Comparison of ENCODE assay signal across 8 mouse cellular contexts in the genomic region with DNA sequence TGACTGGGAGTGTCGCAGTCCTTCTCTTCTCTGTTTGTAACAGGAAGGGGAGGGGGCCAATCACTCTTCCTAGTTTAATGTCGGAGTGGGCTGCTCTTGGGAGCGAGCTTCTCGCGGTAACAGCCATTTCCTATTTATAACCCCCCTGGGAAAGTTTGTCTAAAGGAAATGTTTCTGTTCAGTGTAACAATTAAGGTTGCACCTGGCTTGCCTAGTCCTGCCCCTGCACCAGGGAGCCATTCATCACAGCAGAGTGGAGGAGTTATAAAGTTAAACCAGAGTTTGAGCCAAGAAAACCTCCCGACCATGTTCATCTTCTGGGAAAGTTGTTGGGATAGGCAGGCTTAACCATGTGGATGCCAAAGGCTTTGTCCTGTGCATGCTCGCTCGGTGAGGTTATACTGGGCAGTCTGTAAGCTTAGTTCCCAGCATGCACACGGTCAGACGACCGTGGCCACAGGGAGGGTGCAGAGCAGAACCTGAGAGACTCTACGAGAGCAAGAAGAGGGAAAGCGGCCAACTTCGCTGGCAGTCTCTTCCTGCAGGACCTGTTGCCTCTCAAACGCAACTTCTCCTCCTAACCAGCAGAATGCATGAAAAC.
DNase-seq lines count a peak whose midpoint lies in the region; ATAC-seq and TF ChIP-seq lines count a peak whose summit lies in the region.

No protein-coding gene starts in this region.

- H3K79me2 ChIP-seq in heart, adult 2 months (replicated peaks; ENCODE audit: control insufficient read depth, insufficient read depth, low read length), result no peaks in the 10 kb centered on the region

- peak overlapping the region; percentile 15; the same call in 1 of the 2 replicates for H3K4me2 ChIP-seq in hindbrain, embryonic 14.5 days (replicated peaks)
- peak overlapping the region; percentile 38 for H3K4me2 ChIP-seq in neural tube, embryonic 12.5 days (replicated peaks)

- peak in 1 of 2 experiments; percentile 9 for DNase-seq in heart, adult 2 months
- DNase-seq in heart, adult 8-10 months (ENCODE audit: low spot score), result no peak
- DNase-seq in hindbrain, embryonic 14.5 days (ENCODE audit: low spot score), result no peak
- no peak for DNase-seq in layer of hippocampus, adult 8-10 months (ENCODE audit: low spot score in 2 of 2)
- no peak for DNase-seq in thymus, postnatal 14 days
- DNase-seq in urinary bladder, adult 2 months (ENCODE audit: low spot score), result no peak

- H3K27me3 ChIP-seq in heart, adult 2 months (ENCODE audit: control insufficient read depth, insufficient read depth, low read length), result no peaks in the 10 kb centered on the region
- H3K27me3 ChIP-seq in hindbrain, embryonic 14.5 days (ENCODE audit: control insufficient read depth, insufficient read depth, low read length), result no peaks in the 10 kb centered on the region
- H3K27me3 ChIP-seq in neural tube, embryonic 12.5 days (replicated peaks), result no peaks in the 10 kb centered on the region

- 36% methylated on average over 15 of the region's 15 CpGs for WGBS in heart, adult 2 months
- 45% methylated on average over 15 of the region's 15 CpGs for WGBS in hindbrain, embryonic 14.5 days
- WGBS in neural tube, embryonic 12.5 days, result 17% methylated on average over 15 of the region's 15 CpGs

- H3K9me3 ChIP-seq in hindbrain, embryonic 14.5 days (ENCODE audit: control insufficient read depth, low read length), result 0 out of 2 replicates have a peak, but pooled peaks cover 7% of the 10 kb centered on the region
- 0 out of 2 replicates have a peak, but pooled peaks cover 4% of the 10 kb centered on the region for H3K9me3 ChIP-seq in neural tube, embryonic 12.5 days

- peak; percentile 43; the same call in 1 of the 2 replicates for ATAC-seq in hindbrain, embryonic 14.5 days (ENCODE audit: low FRiP score)
- 0 out of 2 replicates have a peak, but pooled peaks have one; percentile 41 for ATAC-seq in neural tube, embryonic 12.5 days (ENCODE audit: low FRiP score, low read depth)

- TF ChIP-seq POLR2A in heart, adult 2 months (IDR thresholded peaks at IDR 0.05; ENCODE audit: insufficient read depth, low read depth, low read length), result no peak

- no peaks in the 10 kb centered on the region for H3K36me3 ChIP-seq in heart, adult 2 months (ENCODE audit: control insufficient read depth, insufficient read depth, low read length)
- no peaks in the 10 kb centered on the region for H3K36me3 ChIP-seq in hindbrain, embryonic 14.5 days (replicated peaks; ENCODE audit: control insufficient read depth, insufficient read depth)
- no peaks in the 10 kb centered on the region for H3K36me3 ChIP-seq in neural tube, embryonic 12.5 days

- intact Hi-C loops in heart, adult 2 months (cut with DNase I), result no loop called here

- H3K4me1 ChIP-seq in heart, adult 2 months (ENCODE audit: control insufficient read depth, insufficient read depth, low read length), result peaks cover 3% of the 10 kb centered on the region
- no peaks in the 10 kb centered on the region for H3K4me1 ChIP-seq in brown adipose tissue, adult 24 weeks (ENCODE audit: control insufficient read depth, insufficient read depth, insufficient read length, low read length)
- 0 out of 2 replicates have a peak, but pooled peaks cover 13% of the 10 kb centered on the region for H3K4me1 ChIP-seq in hindbrain, embryonic 14.5 days (replicated peaks; ENCODE audit: control insufficient read depth, insufficient read depth, low read length)
- H3K4me1 ChIP-seq in neural tube, embryonic 12.5 days, result peaks cover 10% of the 10 kb centered on the region; the same call in 1 of the 2 replicates

- 0 out of 2 replicates have a peak overlapping the region, but pooled peaks have one; percentile 5 for H3K4me3 ChIP-seq in heart, adult 2 months
- peak overlapping the region; percentile 30 for H3K4me3 ChIP-seq in brown adipose tissue, adult 24 weeks (ENCODE audit: insufficient read depth, low read depth, low read length)
- H3K4me3 ChIP-seq in hindbrain, embryonic 14.5 days (replicated peaks; ENCODE audit: low read length), result no peak overlapping the region
- no peak overlapping the region for H3K4me3 ChIP-seq in neural tube, embryonic 12.5 days

- no peak for TF ChIP-seq EP300 in heart, adult 2 months (IDR thresholded peaks at IDR 0.05; ENCODE audit: insufficient read depth, low read depth, low read length)

- no peak overlapping the region for H3K9ac ChIP-seq in heart, adult 2 months (ENCODE audit: low read depth, low read length)
- no peak overlapping the region for H3K9ac ChIP-seq in hindbrain, embryonic 14.5 days
- H3K9ac ChIP-seq in neural tube, embryonic 12.5 days, result no peak overlapping the region

- no peak overlapping the region for H3K27ac ChIP-seq in heart, adult 2 months
- no peak overlapping the region for H3K27ac ChIP-seq in brown adipose tissue, adult 24 weeks (replicated peaks; ENCODE audit: low read depth, low read length)
- no peak overlapping the region for H3K27ac ChIP-seq in hindbrain, embryonic 14.5 days
- no peak overlapping the region for H3K27ac ChIP-seq in neural tube, embryonic 12.5 days

- TF ChIP-seq CTCF in heart, adult 2 months (IDR thresholded peaks at IDR 0.05), result no peak

Comparison
In these comparisons a context has a peak if more than half of its experiments do, and no peak if none do; other contexts are left out.
1. H3K4me3 ChIP-seq: peak in heart, adult 2 months (single experiment) and brown adipose tissue, adult 24 weeks (single experiment); none in hindbrain, embryonic 14.5 days (single experiment) and neural tube, embryonic 12.5 days (single experiment).